Mouse (Mus musculus) small intestine, adult 2 months (tissue): Measurements from ENCODE around the gene Chil1.

Experiments used
- CTCF ChIP-seq: fragments of 200-500 bp; IDR thresholded peaks from 2 replicates; pipeline ENCODE4 v1.5.1; 2012; ENCODE audit warnings: low read depth, mild to moderate bottlenecking, control low read depth, inconsistent platforms, low read length, moderate library complexity, mixed read lengths; ENCODE audit not compliant: insufficient replicate concordance, insufficient read length; ENCODE audit errors: extremely low read depth
- POLR2A ChIP-seq: fragments of 200-500 bp; IDR thresholded peaks from 2 replicates; pipeline ENCODE4 v1.6.1; 2012; ENCODE audit warnings: low read depth, mild to moderate bottlenecking, control low read depth, inconsistent platforms, low read length, moderate library complexity

DNA sequence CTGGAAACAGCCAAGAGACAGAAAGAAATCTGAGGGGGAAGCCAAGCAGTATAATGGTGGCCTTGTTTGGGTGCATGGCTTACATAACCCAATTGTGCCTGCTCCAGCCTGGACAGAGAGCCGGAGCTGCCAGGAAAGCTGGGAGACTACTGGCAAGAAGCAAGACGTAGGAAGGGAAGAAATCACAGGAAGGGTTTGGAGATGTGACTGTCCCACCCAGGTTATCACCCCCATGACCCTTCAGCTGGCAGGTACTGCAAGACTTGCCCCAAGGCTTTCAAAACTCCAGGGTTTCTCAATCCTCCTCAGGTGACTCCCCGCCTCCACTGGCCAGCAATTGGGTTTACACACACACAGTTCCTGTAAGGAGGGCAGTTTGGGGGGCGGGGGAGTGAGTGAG is at the start of gene Chil1:
- TF ChIP-seq CTCF: no peak
- no peak for TF ChIP-seq POLR2A
